Mouse (Mus musculus) G1E-ER4 (cell line): ENCODE measurements around the gene Ascl1. TPM values are rescaled to one million over a fixed set of nuclear protein-coding genes. Genes with fewer than 3 reads are reported as not detected.

Experiments
- GATA1 ChIP-seq: IDR thresholded peaks from one replicate; pipeline ENCODE4 v1.8.0; 2012; ENCODE audit warnings: low read length, inconsistent platforms
- polyA plus RNA-seq: library from polyadenylated mRNA; stranded (reverse); fragments of >175 nt; gene quantifications from 2 replicates; pipeline ENCODE4 v1.2.3, GENCODE M21; 2012

The Ascl1 gene
- polyA plus RNA-seq, 1 experiment, result not detected

DNA sequence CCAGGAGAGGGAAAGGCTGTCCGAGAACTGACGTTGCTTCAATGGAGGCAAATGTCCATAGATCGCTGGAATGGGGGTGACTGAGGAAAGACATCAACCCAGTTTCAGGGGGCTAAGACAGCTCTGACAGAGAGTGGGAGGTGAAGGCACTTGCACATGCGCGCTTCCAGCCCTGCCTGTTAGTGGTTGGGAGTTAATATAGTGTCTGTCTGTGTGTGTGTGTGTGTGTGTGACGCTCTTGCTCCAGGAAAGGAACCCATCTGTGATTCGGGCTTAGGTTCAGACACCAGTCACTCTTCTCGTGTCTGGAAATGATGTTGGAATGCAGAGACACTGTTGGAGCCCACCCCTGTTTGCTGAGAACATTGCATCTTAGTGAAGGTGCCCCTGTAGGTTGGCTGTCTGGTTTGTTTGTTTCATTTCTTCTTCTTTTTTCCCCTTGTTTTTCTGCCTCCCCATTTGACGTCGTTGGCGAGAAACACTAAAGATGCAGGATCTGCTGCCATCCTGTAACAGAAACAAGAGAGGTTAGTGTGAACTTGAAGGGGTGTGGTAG is 1.9 kb downstream of the Ascl1 start:
- no peak for TF ChIP-seq GATA1

DNA sequence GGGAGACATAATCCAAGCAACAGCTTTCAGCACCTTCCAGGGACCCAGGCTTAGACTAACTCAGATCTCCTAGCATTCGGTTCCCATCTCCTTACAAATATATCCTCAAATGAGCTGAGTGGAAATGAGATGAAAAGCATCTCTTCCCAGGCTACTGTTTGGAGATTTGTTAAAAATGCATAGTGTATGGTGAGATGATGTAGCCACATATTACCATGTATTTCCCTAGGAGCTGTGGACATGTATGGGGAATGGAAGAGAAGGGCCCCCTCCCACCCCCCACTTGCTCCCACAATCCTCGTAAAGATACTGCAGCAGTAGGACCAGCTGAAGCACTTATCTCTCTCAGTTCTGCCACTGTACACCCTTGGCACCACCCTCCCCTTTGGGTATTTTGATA is 3.1 kb downstream of the Ascl1 start:
- no peak for TF ChIP-seq GATA1

DNA sequence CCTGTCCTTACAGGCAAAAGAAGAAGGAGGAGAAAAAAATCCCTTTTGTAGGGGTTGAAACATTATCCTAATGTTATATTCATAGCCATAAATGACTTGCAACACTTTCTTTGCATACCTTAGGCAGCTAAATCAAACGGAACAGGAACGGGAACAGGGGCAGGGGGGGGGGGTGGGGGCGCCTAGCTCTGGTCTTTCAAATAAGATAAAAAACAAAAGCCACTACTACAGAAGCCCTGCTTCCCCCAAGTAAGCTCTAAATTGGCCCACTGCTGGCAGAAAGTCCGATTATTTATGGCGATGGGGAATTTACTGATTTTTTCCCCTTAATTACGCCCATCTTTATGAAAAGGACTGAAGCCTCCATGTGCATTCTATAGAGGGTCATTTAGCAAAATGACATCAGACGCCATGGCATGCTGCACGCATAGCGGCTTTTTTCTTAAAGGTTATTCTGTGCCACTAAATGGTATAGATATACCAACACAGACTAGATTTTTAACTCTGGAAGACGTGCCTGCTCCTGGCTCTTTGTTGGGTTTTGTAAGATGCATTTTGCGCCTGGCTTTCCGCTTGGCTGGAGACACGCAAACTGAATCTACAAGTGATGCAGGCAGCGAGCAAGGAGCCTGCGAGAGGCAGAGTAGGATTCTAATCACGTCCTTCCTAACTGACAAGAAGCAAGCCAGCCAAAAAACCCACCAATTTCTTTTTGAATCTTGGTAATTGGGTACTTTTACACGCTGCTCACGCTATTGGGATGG is 4.0 kb downstream of the Ascl1 start:
- TF ChIP-seq GATA1, result no peak

DNA sequence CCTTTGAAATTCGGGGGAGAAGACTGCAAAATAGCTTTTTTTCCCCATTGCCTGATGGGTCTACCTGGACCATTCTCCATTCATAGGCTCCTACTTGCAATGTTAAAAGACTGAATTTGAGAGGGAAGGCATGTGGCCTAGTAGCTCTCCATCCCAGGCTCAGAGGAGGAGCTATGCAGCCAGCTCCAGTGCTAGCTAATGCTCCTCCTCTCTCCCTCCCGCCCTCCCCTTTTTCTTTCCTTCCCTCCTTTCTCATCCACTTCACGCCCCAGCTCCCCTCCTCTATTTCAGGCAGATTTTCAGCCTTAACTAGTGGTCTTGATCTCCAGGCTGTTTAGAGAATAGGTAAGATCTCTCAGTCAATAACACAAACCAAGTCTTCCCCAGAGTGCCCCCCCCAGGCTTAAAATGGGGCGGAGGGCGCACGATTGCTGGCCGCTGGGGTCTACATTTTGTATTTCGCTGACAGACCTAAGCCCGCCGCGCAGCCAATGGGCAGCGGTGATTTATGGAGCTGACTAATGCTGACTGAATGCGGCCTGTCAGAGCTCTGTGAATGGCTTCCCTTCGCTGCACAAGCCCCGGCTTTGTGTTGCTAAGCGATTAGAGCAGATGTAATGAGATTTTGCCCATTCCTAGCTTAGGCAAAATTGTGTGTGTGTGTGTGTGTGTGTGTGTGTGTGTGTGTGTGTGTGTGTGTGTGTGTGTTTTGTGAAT is 4.9 kb downstream of the Ascl1 start:
- no peak for TF ChIP-seq GATA1

DNA sequence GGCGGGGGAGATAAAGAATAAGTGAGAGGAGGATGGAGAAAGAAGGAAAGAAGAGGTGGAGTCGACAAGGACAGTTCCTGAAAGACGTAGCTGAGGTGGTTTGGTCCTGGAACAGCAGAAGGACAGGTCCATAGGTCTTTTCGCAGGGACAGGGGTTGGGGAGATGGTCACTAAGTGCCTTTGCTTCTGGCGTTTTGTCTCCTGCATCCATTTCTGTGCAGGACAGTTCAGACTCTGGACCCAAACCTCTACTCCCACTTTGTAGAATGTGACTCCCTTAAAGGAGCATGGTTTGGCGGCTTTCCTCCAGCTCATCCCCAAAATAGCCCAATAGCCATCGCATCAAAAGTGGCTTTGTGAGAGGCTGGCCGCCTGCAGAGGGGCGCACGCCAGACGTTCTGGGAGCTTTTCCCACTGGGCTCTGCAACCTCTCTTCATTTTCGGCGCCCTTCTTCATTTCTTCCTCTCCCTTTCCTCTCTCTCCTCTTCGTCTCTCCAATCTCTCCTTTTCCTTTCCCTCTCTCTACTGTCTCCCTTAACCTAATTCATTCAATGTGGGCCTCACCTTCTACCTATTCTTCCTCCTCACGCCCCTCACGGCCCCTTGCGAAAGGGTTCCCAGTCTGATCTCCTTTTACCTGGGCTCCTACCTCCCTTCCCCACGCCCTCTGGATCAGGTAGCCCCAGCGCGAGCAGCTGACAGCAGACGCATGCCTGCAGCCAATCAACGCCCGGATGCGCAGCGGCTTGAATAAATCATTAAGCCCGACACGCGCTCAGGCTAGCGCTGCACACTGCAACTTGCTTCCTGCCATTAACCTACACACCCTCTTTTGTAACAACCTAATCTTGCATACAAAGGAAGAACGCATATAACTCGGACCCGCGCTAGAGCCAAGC is 7.5 kb downstream of the Ascl1 start:
- no peak for TF ChIP-seq GATA1

DNA sequence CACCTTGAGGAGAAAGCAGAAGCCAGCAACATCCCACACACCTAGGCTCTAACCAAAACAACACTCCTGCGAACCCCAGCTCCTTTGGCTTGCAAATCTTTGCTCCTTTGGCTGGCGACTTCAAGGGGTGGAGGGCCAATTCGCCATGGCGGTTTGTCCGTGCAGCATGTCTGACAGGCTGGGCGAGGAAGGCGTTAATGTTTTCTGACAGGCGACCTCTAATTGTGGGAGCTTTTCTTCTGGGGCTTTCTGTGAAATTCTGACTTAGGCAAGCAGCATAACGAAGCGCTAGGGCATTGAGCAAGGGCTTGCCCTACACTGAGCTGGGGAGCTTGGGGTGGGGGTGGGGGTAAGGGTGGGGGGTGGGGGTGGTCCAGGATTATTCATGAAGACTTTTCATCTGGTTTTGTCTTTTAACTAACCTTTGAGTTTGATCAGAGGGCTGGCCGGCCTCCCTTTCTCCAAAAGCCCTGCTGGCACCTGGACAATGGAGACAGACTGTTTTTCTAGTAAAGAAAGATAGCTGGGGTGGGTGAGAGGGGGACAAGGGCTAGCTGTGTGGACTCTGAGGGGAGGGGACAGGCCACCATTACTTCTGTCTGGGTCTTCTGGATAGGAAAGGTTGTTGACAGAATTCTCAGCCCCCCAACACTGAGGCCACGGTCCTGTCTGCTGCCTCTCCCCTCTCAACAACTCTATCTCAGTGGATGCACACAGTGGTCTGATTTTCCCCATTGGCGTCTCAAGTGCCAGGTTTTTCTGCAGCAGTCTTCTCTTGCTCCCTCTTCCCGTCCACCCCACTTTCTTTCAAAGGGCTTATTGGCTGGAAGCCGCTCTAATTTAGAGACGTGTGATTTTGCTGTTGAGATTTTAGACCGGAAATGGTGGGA is 8.4 kb downstream of the Ascl1 start:
- TF ChIP-seq GATA1, result no peak

DNA sequence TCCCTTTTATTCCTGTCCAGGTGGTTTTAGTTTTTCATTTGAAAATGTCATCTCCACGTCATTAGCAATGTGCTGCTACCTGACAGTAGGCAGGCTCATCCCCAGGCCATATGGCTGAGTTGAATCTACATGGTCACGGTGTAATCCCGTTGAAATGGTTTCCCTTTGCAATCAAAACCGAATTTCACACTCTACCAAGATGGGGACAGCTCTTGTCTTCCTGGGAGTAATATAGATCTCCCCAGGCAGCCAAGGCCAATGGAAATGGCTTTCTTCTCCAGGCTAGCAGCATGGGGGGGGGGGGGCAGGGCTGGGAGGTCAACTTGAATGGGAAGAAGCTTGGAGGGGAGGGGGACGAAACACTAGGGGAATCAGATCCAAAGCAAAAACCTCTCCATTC is 15.6 kb downstream of the Ascl1 start:
- no peak for TF ChIP-seq GATA1

DNA sequence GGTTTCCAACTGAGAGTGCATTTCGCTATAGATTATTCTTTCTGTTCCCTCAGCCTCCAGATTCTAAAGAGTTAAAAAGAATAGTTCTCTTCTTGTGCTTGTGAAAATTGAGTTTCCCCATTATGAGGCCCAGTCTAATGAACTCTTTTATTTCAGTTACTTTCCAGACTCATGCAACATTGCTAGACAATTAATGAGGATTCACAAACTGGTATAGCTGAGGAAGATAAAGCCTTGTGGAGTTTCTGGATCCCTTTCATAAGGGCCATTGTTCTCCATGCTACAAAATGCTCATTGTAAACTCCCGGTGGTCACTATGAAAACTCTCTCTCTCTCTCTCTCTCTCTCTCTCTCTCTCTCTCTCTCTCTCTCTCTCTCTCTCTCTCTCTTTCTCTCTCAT is 18.5 kb downstream of the Ascl1 start:
- TF ChIP-seq GATA1, result no peak

DNA sequence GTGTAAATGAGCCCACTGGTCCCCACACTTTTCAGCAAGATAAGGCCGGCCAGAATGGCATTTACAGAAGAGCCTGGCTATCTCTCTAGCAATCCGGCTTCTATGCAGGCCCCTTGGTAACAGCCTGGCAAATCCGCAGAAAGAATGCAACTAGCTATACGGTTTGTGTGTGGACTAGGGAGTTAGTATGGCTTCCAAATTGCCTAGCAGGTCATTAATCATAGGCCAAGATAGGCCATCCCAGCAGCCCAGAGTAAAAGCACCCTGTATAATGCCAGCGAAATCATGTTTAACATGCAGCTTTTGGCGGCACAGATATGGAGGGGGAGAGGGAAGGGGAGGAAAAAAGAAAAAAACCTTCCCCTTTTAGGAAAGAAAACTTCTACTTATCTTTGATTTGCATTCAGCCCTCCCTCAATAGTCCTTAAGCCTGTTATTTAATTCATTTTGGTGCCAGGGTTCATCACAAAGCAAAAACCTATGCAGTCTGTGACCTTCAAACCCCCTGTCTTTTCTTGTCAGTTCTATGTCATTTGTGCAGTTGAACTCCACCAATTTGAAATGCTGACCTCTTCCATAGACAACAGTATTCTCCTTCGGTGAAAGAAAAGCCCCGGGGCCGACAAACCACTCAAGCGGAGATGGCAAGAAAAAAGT is 19.9 kb downstream of the Ascl1 start:
- TF ChIP-seq GATA1, result no peak

DNA sequence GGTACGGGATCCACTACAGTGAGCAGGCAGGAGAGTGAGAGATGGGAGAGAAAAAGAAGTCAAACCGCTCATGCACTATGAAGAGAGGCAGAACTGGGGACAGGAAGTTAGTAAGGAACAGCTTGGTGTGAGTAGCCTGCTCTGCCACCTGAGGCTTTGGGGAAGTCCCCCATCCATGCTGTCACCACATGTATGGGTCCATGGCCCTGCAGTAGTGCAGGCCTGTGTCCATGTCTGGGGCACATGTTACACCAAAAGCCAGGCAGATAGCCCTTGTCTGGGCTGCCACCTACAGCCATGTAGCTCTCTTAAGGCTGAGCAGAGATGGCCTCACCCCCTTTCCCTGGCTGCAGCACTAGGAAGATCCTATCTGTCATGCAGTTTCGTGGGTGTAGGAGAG is 42.7 kb downstream of the Ascl1 start:
- no peak for TF ChIP-seq GATA1

DNA sequence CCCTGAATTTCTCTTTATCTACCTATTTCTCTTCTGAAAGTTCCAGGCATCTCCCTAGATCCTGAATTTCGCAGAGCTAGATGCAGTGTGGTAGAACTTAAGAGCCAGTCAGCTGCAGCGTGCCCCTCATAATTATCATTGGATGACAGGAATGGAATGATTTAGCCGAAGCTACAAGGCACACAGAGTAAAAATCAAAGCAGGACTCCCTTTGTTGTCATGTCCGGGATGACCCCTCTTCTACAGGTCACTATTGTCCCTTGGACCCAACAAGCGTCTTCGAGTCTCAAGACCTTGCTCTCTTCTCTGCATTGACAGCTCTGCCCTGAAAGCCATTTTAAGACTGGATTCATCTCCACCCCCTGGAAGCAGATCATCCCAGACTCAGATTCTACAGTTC is 44.1 kb downstream of the Ascl1 start:
- no peak for TF ChIP-seq GATA1

DNA sequence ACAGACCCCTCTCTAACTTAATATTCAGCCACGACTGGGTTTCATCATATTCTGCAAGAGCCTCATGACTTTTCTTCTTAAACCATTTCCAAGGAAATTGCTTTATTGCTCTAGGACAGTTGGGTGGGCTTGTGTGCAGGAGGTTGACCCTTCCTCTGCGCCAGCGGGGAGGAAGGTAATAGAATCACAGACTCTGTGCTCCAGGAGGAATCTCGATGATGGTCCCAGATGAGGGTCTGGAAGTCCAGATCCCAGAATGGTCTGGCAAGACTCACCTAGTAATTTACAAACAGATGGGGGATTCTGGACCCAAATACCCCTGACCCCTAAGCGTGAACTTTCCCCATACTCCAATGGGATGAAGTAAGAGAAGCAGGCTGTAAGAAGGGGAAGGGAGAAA is 45.2 kb downstream of the Ascl1 start:
- TF ChIP-seq GATA1, result no peak

DNA sequence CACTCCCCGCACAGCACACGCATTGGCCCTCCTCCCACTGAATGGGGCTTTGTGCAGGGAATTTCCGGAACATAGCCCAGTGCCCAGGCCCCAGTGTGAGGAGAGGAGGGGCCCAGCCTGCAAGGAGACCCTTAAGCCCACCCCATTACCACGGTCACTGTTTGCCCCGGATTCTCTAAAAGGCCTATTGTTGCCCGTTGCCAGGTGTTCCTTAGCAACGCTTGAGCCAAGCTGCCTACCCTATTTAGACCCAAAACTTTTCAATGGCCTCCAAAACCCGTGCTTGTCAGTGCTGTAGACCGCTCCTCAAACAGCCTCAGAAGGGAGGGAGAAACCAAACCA is 45.7 kb downstream of the Ascl1 start:
- TF ChIP-seq GATA1, result no peak
